Mouse (Mus musculus): ENCODE data around the gene Stk25. TPM values are rescaled to one million over a fixed set of nuclear protein-coding genes. Genes with fewer than 3 reads are reported as not detected.
A peak's percentile ranks its signal among the peaks of the same experiment; 100 is the strongest.

Stk25 gene
- polyA plus RNA-seq, 1 experiment, result 66.3 TPM

DNA sequence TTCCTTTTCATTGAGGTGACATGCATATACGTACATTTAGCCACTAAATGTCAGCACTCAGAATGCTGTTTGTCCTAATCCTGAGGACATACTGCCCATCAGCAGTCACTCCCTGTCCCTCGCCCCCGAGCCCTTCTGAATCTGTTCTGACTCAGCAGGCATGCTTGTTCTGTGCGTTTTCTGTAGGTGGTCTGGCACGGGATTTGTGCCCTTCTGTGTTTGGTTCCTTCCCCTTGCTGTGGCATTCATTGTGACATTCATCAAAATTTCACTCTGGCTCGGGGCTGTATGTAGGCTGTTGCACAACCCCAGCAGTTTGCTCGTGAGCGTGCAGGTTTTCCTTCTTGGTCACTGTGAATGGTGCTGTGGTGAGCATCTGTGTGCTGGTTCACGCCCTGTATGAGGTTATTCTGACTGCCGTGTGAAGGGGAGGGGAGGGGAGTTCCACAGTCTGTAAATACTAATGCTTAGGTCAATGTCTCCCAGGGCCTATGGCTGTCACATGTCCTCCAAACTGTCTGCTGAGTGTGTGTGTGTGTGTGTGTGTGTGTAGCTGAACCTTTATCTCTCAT, 33.4 kb upstream of the Stk25 start:
- Histone ChIP-seq H3K4me3 (ENCODE audit: insufficient read depth, low read length) (no peak overlapping the region), H3K27ac (ENCODE audit: insufficient read depth, low read depth, low read length) (no peak overlapping the region), H3K4me1 (ENCODE audit: control insufficient read depth, insufficient read depth, low read length) (no peaks in the 10 kb centered on the region)
- TF ChIP-seq POLR2A (IDR thresholded peaks at IDR 0.05; ENCODE audit: borderline replicate concordance, low read depth, low read length) (no peak), CTCF (IDR thresholded peaks at IDR 0.05; ENCODE audit: low read depth, low read length) (no peak)

- H3K4me3 ChIP-seq (ENCODE audit: insufficient read depth, low read length), result no peak overlapping the region
- H3K27ac ChIP-seq (ENCODE audit: insufficient read depth, low read depth, low read length), result no peak overlapping the region
- no peak for TF ChIP-seq CTCF (IDR thresholded peaks at IDR 0.05; ENCODE audit: low read depth, low read length)
- H3K4me1 ChIP-seq (ENCODE audit: control insufficient read depth, insufficient read depth, low read length), result no peaks in the 10 kb centered on the region
These were observed 32.6 kb upstream of the Stk25 start for GRCm38 (mm10) chr1:93691106-93691505.

DNA sequence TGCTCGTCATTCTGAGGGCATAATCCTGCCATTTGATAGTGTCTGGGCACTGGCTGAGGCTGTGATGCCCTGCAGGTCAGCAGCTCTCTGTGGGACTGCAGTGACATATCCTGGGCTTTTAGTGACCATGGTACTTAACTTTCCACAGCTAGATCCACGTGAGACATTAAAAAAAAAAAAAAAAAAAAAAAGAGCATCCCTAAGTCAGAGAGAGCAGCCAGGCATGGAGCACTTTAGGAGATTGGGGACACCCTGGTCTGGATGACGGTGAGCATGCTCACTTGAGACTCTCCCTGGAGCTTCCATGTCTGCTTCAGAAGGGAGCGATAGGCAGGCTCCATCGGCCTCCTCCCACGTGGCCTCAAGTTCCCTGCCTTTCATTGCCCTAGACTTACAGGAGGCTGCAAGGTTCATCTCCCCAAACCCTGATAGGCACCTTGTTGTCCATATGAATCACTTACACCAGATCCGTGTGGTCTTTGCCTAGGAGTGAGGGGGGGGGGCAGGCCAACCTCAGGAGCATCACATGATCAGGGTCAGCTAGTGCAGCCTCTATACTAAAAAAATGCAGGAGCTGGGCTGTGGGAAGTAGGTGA, 31.5 kb upstream of the Stk25 start:
- Histone ChIP-seq H3K4me3 (ENCODE audit: insufficient read depth, low read length) (no peak overlapping the region), H3K27ac (ENCODE audit: insufficient read depth, low read depth, low read length) (no peak overlapping the region), H3K4me1 (ENCODE audit: control insufficient read depth, insufficient read depth, low read length) (no peaks in the 10 kb centered on the region)
- TF ChIP-seq POLR2A (IDR thresholded peaks at IDR 0.05; ENCODE audit: borderline replicate concordance, low read depth, low read length) (no peak), CTCF (IDR thresholded peaks at IDR 0.05; ENCODE audit: low read depth, low read length) (no peak)

DNA sequence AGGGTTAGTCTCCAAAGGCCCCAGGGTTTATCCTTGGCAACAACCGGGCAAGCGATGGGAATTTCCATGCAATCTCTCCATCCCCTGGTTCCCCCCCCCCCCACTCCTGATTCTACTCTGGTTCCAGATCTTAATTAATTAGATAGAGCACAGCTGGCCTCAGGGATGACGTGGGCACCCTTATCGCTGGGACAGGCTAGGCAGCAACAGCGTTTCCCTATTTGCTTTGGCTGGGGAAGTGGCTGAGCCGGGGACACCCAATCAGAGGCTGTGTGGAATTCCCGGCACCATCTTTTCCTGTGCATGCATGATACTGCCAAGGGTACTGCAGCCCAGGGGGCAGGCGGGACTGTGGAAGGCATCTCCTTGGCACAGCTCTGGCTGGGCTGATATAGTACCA, 29.7 kb upstream of the Stk25 start:
- TF ChIP-seq POLR2A (IDR thresholded peaks at IDR 0.05; ENCODE audit: borderline replicate concordance, low read depth, low read length) (no peak), CTCF (IDR thresholded peaks at IDR 0.05; ENCODE audit: low read depth, low read length) (no peak)
- Histone ChIP-seq H3K27ac (ENCODE audit: insufficient read depth, low read depth, low read length) (no peak overlapping the region), H3K4me3 (ENCODE audit: insufficient read depth, low read length) (no peak overlapping the region), H3K4me1 (ENCODE audit: control insufficient read depth, insufficient read depth, low read length) (no peaks in the 10 kb centered on the region)

DNA sequence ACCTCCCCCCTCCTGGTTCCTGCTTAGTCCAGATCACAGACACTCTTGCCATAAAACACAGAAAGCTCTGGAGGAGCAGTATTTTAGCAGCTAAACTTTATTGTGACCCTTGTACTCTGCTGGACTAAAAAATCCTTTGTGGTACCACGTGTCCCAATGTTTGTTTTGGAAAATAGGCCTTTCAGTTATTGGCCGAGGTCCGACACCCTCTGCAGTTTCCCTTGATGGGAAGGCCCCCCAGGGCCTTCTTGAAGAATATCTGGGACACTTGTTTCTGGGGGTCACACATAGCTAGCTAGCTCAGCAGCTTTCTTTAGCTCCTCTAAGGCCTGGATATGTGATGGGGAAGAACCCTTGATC, 28.5 kb upstream of the Stk25 start:
- H3K27ac ChIP-seq (ENCODE audit: insufficient read depth, low read depth, low read length), result no peak overlapping the region
- H3K4me3 ChIP-seq (ENCODE audit: insufficient read depth, low read length), result no peak overlapping the region
- no peaks in the 10 kb centered on the region for H3K4me1 ChIP-seq (ENCODE audit: control insufficient read depth, insufficient read depth, low read length)
- TF ChIP-seq CTCF (IDR thresholded peaks at IDR 0.05; ENCODE audit: low read depth, low read length), result no peak
- no peak for TF ChIP-seq POLR2A (IDR thresholded peaks at IDR 0.05; ENCODE audit: borderline replicate concordance, low read depth, low read length)

DNA sequence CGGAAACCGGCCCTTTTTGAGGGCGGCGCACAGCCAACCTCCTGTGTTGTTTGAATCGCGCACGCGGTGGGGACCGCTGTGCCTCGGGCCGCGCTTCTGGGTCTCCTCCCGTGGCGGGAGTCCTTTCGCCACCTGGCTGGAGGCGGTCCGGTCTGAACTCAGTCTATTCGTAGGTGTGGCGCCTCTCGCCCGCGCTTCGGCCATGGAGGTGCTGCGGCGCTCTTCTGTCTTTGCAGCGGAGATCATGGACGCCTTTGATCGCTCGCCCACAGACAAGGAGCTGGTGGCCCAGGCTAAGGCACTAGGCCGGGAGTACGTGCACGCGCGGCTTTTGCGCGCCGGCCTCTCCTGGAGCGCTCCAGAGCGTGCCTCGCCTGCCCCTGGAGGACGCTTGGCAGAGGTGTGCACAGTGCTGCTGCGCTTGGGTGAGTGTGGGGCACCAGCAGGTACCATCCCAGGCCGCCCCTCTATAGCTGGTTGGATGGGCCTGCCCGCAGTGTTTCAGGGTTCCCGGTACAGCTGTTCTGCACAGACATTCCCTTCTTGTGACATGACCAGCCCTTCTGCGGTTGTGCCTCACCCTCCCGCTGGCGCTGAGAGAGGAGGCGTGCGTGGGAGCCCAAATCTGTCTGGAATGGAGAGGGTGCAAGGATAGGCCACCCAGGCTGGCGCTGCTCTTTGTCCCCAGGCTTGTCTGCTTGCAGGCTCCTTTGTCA, 27.9 kb upstream of the Stk25 start:
- H3K4me3 ChIP-seq (ENCODE audit: insufficient read depth, low read length), result peak overlapping the region; percentile 58
- no peak overlapping the region for H3K27ac ChIP-seq (ENCODE audit: insufficient read depth, low read depth, low read length)
- no peak for TF ChIP-seq POLR2A (IDR thresholded peaks at IDR 0.05; ENCODE audit: borderline replicate concordance, low read depth, low read length)
- TF ChIP-seq CTCF (IDR thresholded peaks at IDR 0.05; ENCODE audit: low read depth, low read length), result no peak
- H3K4me1 ChIP-seq (ENCODE audit: control insufficient read depth, insufficient read depth, low read length), result no peaks in the 10 kb centered on the region

- no peak within 1 kb of the TSS for H3K27ac ChIP-seq (ENCODE audit: insufficient read depth, low read depth, low read length)
- TF ChIP-seq CTCF (IDR thresholded peaks at IDR 0.05; ENCODE audit: low read depth, low read length) (no peak), POLR2A (IDR thresholded peaks at IDR 0.05; ENCODE audit: borderline replicate concordance, low read depth, low read length) (no peak)
- H3K4me3 ChIP-seq (ENCODE audit: insufficient read depth, low read length), result peak within 1 kb of the TSS; percentile 58
- no peaks in the 10 kb centered on the region for H3K4me1 ChIP-seq (ENCODE audit: control insufficient read depth, insufficient read depth, low read length)
These were observed 27.2 kb upstream of the Stk25 start, which contains the start of gene Bok for GRCm38 (mm10) chr1:93685401-93686244. Gene Bok, plus strand, starts transcription at chr1:93685660.

DNA sequence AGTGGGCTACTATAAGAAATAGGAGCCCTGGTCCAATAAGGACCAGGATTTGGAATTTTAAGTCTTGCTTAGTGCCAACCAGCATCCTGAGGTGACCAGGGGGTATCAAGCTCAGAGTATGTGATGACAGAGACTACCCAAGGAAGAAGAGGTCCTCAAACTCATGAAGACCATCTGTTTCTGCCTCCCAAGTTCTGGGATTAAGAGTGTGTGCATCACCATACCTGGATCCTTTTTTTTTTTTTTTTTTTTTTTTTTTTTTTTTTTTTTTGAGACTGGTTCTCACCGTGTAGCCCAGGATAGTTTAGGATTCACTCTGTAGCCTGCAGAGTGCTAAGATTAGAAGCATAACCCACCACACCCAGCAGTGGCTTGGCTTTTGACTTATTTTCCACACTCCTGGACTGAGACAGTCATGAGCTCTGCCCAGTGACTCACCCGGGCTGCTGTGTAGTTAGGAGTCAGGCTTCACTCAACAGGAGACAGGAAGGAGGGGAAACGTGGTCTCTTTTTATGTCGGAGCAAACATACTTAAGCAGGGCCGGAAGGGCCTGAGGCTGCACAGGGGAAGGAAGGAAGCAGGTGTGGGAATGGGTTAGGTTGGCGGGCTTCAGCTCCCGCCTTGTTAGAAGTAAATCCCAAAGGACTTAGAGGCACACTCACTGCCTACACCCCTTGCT, 21.6 kb upstream of the Stk25 start:
- H3K4me1 ChIP-seq (ENCODE audit: control insufficient read depth, insufficient read depth, low read length), result no peaks in the 10 kb centered on the region

DNA sequence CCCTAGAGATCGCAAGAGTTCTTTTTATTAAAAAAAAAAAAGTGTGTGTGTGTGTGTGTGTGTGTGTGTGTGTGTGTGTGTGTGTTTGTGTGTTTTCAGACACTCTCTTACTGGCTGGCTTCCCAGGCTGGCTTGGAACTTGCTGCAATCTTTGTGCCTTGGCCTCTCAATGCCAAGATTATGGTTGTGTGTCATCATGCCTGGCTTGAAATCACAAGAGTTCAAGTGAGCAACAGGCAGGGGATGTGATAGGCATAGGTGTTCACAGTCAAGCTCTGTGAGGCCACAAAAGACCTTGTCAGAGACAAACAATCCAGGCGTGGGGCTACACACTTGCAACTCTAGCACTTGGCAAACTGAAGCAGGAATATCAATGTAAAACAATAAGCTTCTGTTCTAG, 19.9 kb upstream of the Stk25 start:
- TF ChIP-seq POLR2A (IDR thresholded peaks at IDR 0.05; ENCODE audit: borderline replicate concordance, low read depth, low read length) (no peak), CTCF (IDR thresholded peaks at IDR 0.05; ENCODE audit: low read depth, low read length) (no peak)
- Histone ChIP-seq H3K27ac (ENCODE audit: insufficient read depth, low read depth, low read length) (no peak overlapping the region), H3K4me1 (ENCODE audit: control insufficient read depth, insufficient read depth, low read length) (no peaks in the 10 kb centered on the region), H3K4me3 (ENCODE audit: insufficient read depth, low read length) (no peak overlapping the region)

More for the DNA sequence above, 21.6 kb upstream of the Stk25 start:
- H3K27ac ChIP-seq (ENCODE audit: insufficient read depth, low read depth, low read length), result no peak overlapping the region
- H3K4me3 ChIP-seq (ENCODE audit: insufficient read depth, low read length), result no peak overlapping the region
- TF ChIP-seq CTCF (IDR thresholded peaks at IDR 0.05; ENCODE audit: low read depth, low read length) (no peak), POLR2A (IDR thresholded peaks at IDR 0.05; ENCODE audit: borderline replicate concordance, low read depth, low read length) (no peak)
